Comparison of ENCODE assay signal across 14 mouse cellular contexts in genomic region chr15:28138806-28139205, GRCm38 (mm10).
"Had no signal": no experiment of that assay in that cellular context is flagged by ENCODE, and none has a peak within 500 bp of the region (broad histone marks: within the 10 kb centered on the region; RNA-seq: fewer than 3 reads in every experiment).

No protein-coding gene starts in this region.

- H3K9ac ChIP-seq: lung, embryonic 14.5 days; midbrain, embryonic 12.5 days; neural tube, embryonic 12.5 days; stomach, embryonic 15.5 days had no signal

- H3K9me3 ChIP-seq: midbrain, embryonic 10.5 days; midbrain, embryonic 12.5 days; neural tube, embryonic 12.5 days; stomach, embryonic 15.5 days had no signal

- H3K36me3 ChIP-seq: midbrain, embryonic 10.5 days; midbrain, embryonic 12.5 days; neural tube, embryonic 12.5 days; stomach, embryonic 15.5 days had no signal

- ATAC-seq: midbrain, embryonic 16.5 days had no signal

- H3K4me3 ChIP-seq: midbrain, embryonic 10.5 days; midbrain, embryonic 12.5 days; neural tube, embryonic 12.5 days; stomach, embryonic 15.5 days had no signal

- H3K4me1 ChIP-seq: midbrain, embryonic 10.5 days; midbrain, embryonic 12.5 days; neural tube, embryonic 12.5 days; stomach, embryonic 15.5 days had no signal

- DNase-seq: lung, adult 18-20 months; lung, embryonic 14.5 days; lung, postnatal 10 days; lung, postnatal 4 days; midbrain, embryonic 14.5 days; right cerebral cortex, postnatal 14 days; thymus, adult 2 months; thymus, postnatal 25 days had no signal

- H3K4me2 ChIP-seq: lung, embryonic 14.5 days; midbrain, embryonic 12.5 days; neural tube, embryonic 12.5 days; stomach, embryonic 15.5 days had no signal

- H3K27me3 ChIP-seq: midbrain, embryonic 12.5 days; neural tube, embryonic 12.5 days; stomach, embryonic 15.5 days had no signal

- H3K27ac ChIP-seq: midbrain, embryonic 10.5 days; midbrain, embryonic 12.5 days; neural tube, embryonic 12.5 days; stomach, embryonic 15.5 days; stomach, postnatal 0 days had no signal
